Mouse (Mus musculus) testis, postnatal 10 days (tissue): ENCODE results near the gene Olfr168.
"Not testable (repeated sequence)": the region's sequence is repeated elsewhere in the genome, so short reads cannot be mapped to it uniquely, and the experiment has no call there.

Source experiments
- DNase-seq: peaks from one replicate; pipeline ENCODE4 v3.0.0; 2021; ENCODE audit warnings: low spot score

The Olfr168 gene

GRCm38 (mm10) chr16:19535455-19535854 lies at the start of gene Olfr168:
TSS of gene Olfr168 (minus strand) at chr16:19535555.
- DNase-seq: no peak

GRCm38 (mm10) chr16:19571709-19572108 lies 36.4 kb upstream of the Olfr168 start, which contains the start of gene Olfr169:
TSS of gene Olfr169 (minus strand) at chr16:19571809.
- DNase-seq: not testable (repeated sequence)

- not testable (repeated sequence) for DNase-seq
Measured at GRCm38 (mm10) chr16:19553429-19553828, 18.1 kb upstream of the Olfr168 start.

GRCm38 (mm10) chr16:19552246-19552645 lies 16.9 kb upstream of the Olfr168 start:
- DNase-seq: not testable (repeated sequence)

GRCm38 (mm10) chr16:19522166-19522565 lies 13.2 kb downstream of the Olfr168 start, which contains the start of gene Olfr167:
TSS of gene Olfr167 (minus strand) at chr16:19522266.
- DNase-seq: no peak

GRCm38 (mm10) chr16:19483394-19483793 lies 52.0 kb downstream of the Olfr168 start, which contains the start of gene Olfr166:
TSS of gene Olfr166 (plus strand) at chr16:19483694.
- DNase-seq: no peak
